10 mouse cellular contexts compared by ENCODE assay signal in the genomic region with DNA sequence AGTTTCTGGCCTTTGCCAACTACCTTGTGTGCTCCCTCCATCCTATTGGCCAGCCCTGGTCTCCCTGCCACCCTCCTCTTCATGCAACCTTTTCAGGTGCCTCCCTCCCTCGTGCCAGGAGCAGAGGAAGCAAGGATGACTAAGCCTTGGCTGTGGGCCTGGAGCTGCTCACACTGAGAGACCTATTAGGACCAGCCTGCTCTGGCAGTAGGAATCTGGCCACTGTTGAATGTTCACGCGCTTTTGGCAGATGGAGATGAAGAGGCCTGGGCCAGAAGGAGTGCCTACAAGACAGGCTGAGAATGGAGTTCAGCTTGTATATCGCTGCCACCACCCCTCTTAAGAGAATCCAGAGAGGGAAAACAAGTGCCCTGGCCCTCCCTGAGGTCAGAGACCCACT. TPM values are rescaled to one million over a fixed set of nuclear protein-coding genes. Genes with fewer than 3 reads are reported as not detected.
A peak's percentile ranks its signal among the peaks of the same experiment; 100 is the strongest.
DNase-seq lines count a peak whose midpoint lies in the region; ATAC-seq and TF ChIP-seq lines count a peak whose summit lies in the region.
"Had no signal": no experiment of that assay in that cellular context is flagged by ENCODE, and none has a peak within 500 bp of the region (broad histone marks: within the 10 kb centered on the region; RNA-seq: fewer than 3 reads in every experiment).

No protein-coding gene starts in this region.

- no peak overlapping the region for H3K4me2 ChIP-seq in lung, postnatal 0 days (replicated peaks; ENCODE audit: low read depth, low read length)

- H3K36me3 ChIP-seq in lung, postnatal 0 days (ENCODE audit: insufficient read depth, low read length) = no peaks in the 10 kb centered on the region

- peak; percentile 26 for DNase-seq in adrenal gland, adult 2 months
- no peak for DNase-seq in adrenal gland, adult 18-20 months (ENCODE audit: low spot score in 2 of 2)
- DNase-seq in lung, postnatal 0 days (ENCODE audit: low spot score) = peak; percentile 16
- no peak for DNase-seq in lung, postnatal 14 days
- peak; percentile 98 for DNase-seq in cerebellum, postnatal 10 days
- DNase-seq in layer of hippocampus, adult 2 months (ENCODE audit: low spot score in 2 of 2) = peak; percentile 20 to 34
- no peak for DNase-seq in spleen, postnatal 36 days (ENCODE audit: low spot score in 2 of 2)
- DNase-seq in left cerebral cortex, adult 18-20 months (ENCODE audit: low spot score in 2 of 2) = no peak
- DNase-seq: lung, adult 2 months had no signal

- TF ChIP-seq CTCF in lung, postnatal 0 days (IDR thresholded peaks at IDR 0.05) = no peak
- TF ChIP-seq CTCF in layer of hippocampus, adult 2 months (conservative IDR thresholded peaks at IDR 0.05) = no peak

- H3K9ac ChIP-seq in lung, postnatal 0 days (replicated peaks; ENCODE audit: low read depth) = no peak overlapping the region

- no peak overlapping the region for H3K27ac ChIP-seq in lung, postnatal 0 days (ENCODE audit: low read length)
- 0 out of 2 replicates have a peak overlapping the region, but pooled peaks have one; percentile 36 for H3K27ac ChIP-seq in layer of hippocampus, adult 2 months

- WGBS in lung, postnatal 0 days = 53% methylated on average over 4 of the region's 4 CpGs

- no peak overlapping the region for H3K4me3 ChIP-seq in lung, postnatal 0 days (ENCODE audit: low read depth, low read length)
- H3K4me3 ChIP-seq in layer of hippocampus, adult 2 months = no peak overlapping the region

- H3K27me3 ChIP-seq in lung, postnatal 0 days (replicated peaks; ENCODE audit: insufficient read depth, low read length) = no peaks in the 10 kb centered on the region

- TF ChIP-seq EP300 in lung, postnatal 0 days (IDR thresholded peaks at IDR 0.05) = no peak

- no peaks in the 10 kb centered on the region for H3K4me1 ChIP-seq in lung, postnatal 0 days (ENCODE audit: insufficient read depth, low read depth, low read length)

- ATAC-seq in lung, postnatal 0 days = no peak

- no peaks in the 10 kb centered on the region for H3K9me3 ChIP-seq in lung, postnatal 0 days (ENCODE audit: low read length)

RNA-seq across cellular contexts. Expression of a gene that starts 7.4 kb away (rescaled TPM):
- not detected for total RNA-seq in adrenal gland, adult 2 months (2021)
- not detected in 2 replicates for polyA plus RNA-seq in adrenal gland, adult 2 months (2012; rRNA removed)
- not detected for total RNA-seq in adrenal gland, adult 18-20 months (2021)
- not detected in 2 replicates for polyA plus RNA-seq in lung, postnatal 0 days (2015; fragmentation: Nextera tagmentation; extraction: Ambion mirVana)
- total RNA-seq in layer of hippocampus, adult 2 months (2021) = not detected
- not detected for total RNA-seq in left cerebral cortex, adult 18-20 months (2021)
- polyA plus RNA-seq: lung, adult 2 months; small intestine, adult 2 months had no signal

RNA-seq across cellular contexts. Expression of a gene that starts 46.0 kb away (rescaled TPM):
- total RNA-seq in adrenal gland, adult 2 months (2021) = 1 to 10 TPM in 1 of 2 experiments, under 1 TPM in 1; 0.55 to 1.0 TPM
- 0.08 and 0.16 TPM in 2 replicates for polyA plus RNA-seq in adrenal gland, adult 2 months (2012; rRNA removed)
- total RNA-seq in adrenal gland, adult 18-20 months (2021) = under 1 TPM in 1 of 2 experiments, not detected in 1; 0.32 TPM
- polyA plus RNA-seq in lung, postnatal 0 days (2015; fragmentation: Nextera tagmentation; extraction: Ambion mirVana) = 0.36 and 0.41 TPM in 2 replicates
- not detected for total RNA-seq in layer of hippocampus, adult 2 months (2021)
- total RNA-seq in left cerebral cortex, adult 18-20 months (2021) = not detected

RNA-seq across cellular contexts. Expression of a gene that starts 54.9 kb away (rescaled TPM):
- not detected for total RNA-seq in adrenal gland, adult 2 months (2021)
- polyA plus RNA-seq in adrenal gland, adult 2 months (2012; rRNA removed) = not detected in 2 replicates
- not detected for total RNA-seq in adrenal gland, adult 18-20 months (2021)
- not detected in 2 replicates for polyA plus RNA-seq in lung, postnatal 0 days (2015; fragmentation: Nextera tagmentation; extraction: Ambion mirVana)
- total RNA-seq in layer of hippocampus, adult 2 months (2021) = not detected
- not detected for total RNA-seq in left cerebral cortex, adult 18-20 months (2021)
- polyA plus RNA-seq: lung, adult 2 months; small intestine, adult 2 months had no signal

Comparison
In these comparisons a context has a peak if more than half of its experiments do, and no peak if none do; other contexts are left out.
1. DNase-seq: peak in adrenal gland, adult 2 months (single experiment), lung, postnatal 0 days (single experiment), cerebellum, postnatal 10 days (2 of 2) and layer of hippocampus, adult 2 months (2 of 2); none in adrenal gland, adult 18-20 months (0 of 2), lung, postnatal 14 days (single experiment), spleen, postnatal 36 days (0 of 2) and left cerebral cortex, adult 18-20 months (0 of 2).